Mouse (Mus musculus): ENCODE results near the gene Nup107. TPM values are rescaled to one million over a fixed set of nuclear protein-coding genes. Genes with fewer than 3 reads are reported as not detected.

Gene Nup107
- total and polyA plus RNA-seq, 3 experiments = 80.2 to 91.6 TPM; not detected in 1

GRCm38 (mm10) chr10:117753711-117754608 lies 38.5 kb downstream of the Nup107 start:
- DNase-seq (ENCODE audit: low read depth, low spot score) = no peak
- H3K36me3 ChIP-seq (ENCODE audit: control insufficient read depth in 1 of 2, insufficient read depth in 2 of 2, low read length in 2 of 2) = peaks cover 0 to 38% of the 10 kb centered on the region in 2 experiments; a peak in 2 of 4 replicates
- no peaks in the 10 kb centered on the region for H3K79me2 ChIP-seq (ENCODE audit: control insufficient read depth, insufficient read depth, low read length, poor library complexity)
- H3K9me3 ChIP-seq (replicated peaks; ENCODE audit: insufficient read depth, low read length) = no peaks in the 10 kb centered on the region
- no peak for TF ChIP-seq TBP (IDR thresholded peaks at IDR 0.05; ENCODE audit: low read depth, low read length)
- no peak for TF ChIP-seq RCOR1 (IDR thresholded peaks at IDR 0.05; ENCODE audit: low read depth, low read length)
- TF ChIP-seq GATA1 (IDR thresholded peaks at IDR 0.05; ENCODE audit: low read depth, low read length) = no peak
- no peak for TF ChIP-seq MAX (IDR thresholded peaks at IDR 0.05; ENCODE audit: low read length)
- no peak for TF ChIP-seq CHD1 (IDR thresholded peaks at IDR 0.05; ENCODE audit: low read depth, low read length)
- no peak for TF ChIP-seq SMC3 (IDR thresholded peaks at IDR 0.05; ENCODE audit: low read depth, low read length)
- TF ChIP-seq USF1 (IDR thresholded peaks at IDR 0.05; ENCODE audit: low read depth, low read length) = no peak
- TF ChIP-seq ZNF384 (IDR thresholded peaks at IDR 0.05; ENCODE audit: low read depth, low read length) = no peak
- H3K4me1 ChIP-seq (ENCODE audit: control insufficient read depth in 1 of 2, insufficient read depth in 2 of 2, low read length in 2 of 2) = no peaks in the 10 kb centered on the region
- H3K4me3 ChIP-seq (ENCODE audit: control insufficient read depth in 1 of 2, insufficient read depth in 1 of 2, low read depth in 2 of 2, low read length in 2 of 2) = no peak overlapping the region
- no peak overlapping the region for H3K27ac ChIP-seq (ENCODE audit: control insufficient read depth, low read depth, low read length)
- H3K9ac ChIP-seq (ENCODE audit: control insufficient read depth, low read depth, low read length, poor library complexity, severe bottlenecking) = no peak overlapping the region
- no peaks in the 10 kb centered on the region for H3K27me3 ChIP-seq (ENCODE audit: control insufficient read depth in 1 of 2, insufficient read depth in 2 of 2, low read length in 2 of 2)

GRCm38 (mm10) chr10:117752851-117753647 lies 39.5 kb downstream of the Nup107 start:
- Histone ChIP-seq H3K9me3 (replicated peaks; ENCODE audit: insufficient read depth, low read length) (no peaks in the 10 kb centered on the region), H3K79me2 (ENCODE audit: control insufficient read depth, insufficient read depth, low read length, poor library complexity) (no peaks in the 10 kb centered on the region), H3K27me3 (ENCODE audit: control insufficient read depth in 1 of 2, insufficient read depth in 2 of 2, low read length in 2 of 2) (no peaks in the 10 kb centered on the region), H3K27ac (ENCODE audit: control insufficient read depth, low read depth, low read length) (no peak overlapping the region), H3K9ac (ENCODE audit: control insufficient read depth, low read depth, low read length, poor library complexity, severe bottlenecking) (no peak overlapping the region), H3K36me3 (ENCODE audit: control insufficient read depth in 1 of 2, insufficient read depth in 2 of 2, low read length in 2 of 2) (peaks cover 0 to 38% of the 10 kb centered on the region in 2 experiments; a peak in 2 of 4 replicates), H3K4me3 (ENCODE audit: control insufficient read depth in 1 of 2, insufficient read depth in 1 of 2, low read depth in 2 of 2, low read length in 2 of 2) (no peak overlapping the region), H3K4me1 (ENCODE audit: control insufficient read depth in 1 of 2, insufficient read depth in 2 of 2, low read length in 2 of 2) (no peaks in the 10 kb centered on the region)
- no peak for DNase-seq (ENCODE audit: low read depth, low spot score)
- TF ChIP-seq E2F4 (IDR thresholded peaks at IDR 0.05; ENCODE audit: borderline replicate concordance, low read depth, low read length) = no peak
- TF ChIP-seq POLR2AphosphoS2 (IDR thresholded peaks at IDR 0.05; ENCODE audit: low read length) = no peak
- no peak for TF ChIP-seq SMC3 (IDR thresholded peaks at IDR 0.05; ENCODE audit: low read depth, low read length)
- no peak for TF ChIP-seq CHD2 (IDR thresholded peaks at IDR 0.05; ENCODE audit: low read length)
- TF ChIP-seq CTCF (IDR thresholded peaks at IDR 0.05 in 2 of 3, conservative IDR thresholded peaks at IDR 0.05 in 1 of 3; ENCODE audit: control insufficient read depth in 1 of 3, insufficient read depth in 1 of 3, low read depth in 2 of 3, low read length in 3 of 3, poor library complexity in 1 of 3, severe bottlenecking in 1 of 3) = no peak
- TF ChIP-seq TBP (IDR thresholded peaks at IDR 0.05; ENCODE audit: low read depth, low read length) = no peak
- TF ChIP-seq RAD21 (IDR thresholded peaks at IDR 0.05; ENCODE audit: low read depth, low read length) = no peak
- no peak for TF ChIP-seq GATA1 (IDR thresholded peaks at IDR 0.05; ENCODE audit: low read depth, low read length)
- TF ChIP-seq ZMIZ1 (IDR thresholded peaks at IDR 0.05; ENCODE audit: low read depth, low read length) = no peak
- TF ChIP-seq ZNF384 (IDR thresholded peaks at IDR 0.05; ENCODE audit: low read depth, low read length) = no peak
- TF ChIP-seq KAT2A (conservative IDR thresholded peaks at IDR 0.05; ENCODE audit: low read depth, low read length) = no peak
- TF ChIP-seq CHD1 (IDR thresholded peaks at IDR 0.05; ENCODE audit: low read depth, low read length) = no peak
- no peak for TF ChIP-seq POLR2A (IDR thresholded peaks at IDR 0.05; ENCODE audit: control insufficient read depth in 1 of 2, insufficient read depth in 1 of 2, low read depth in 1 of 2, low read length in 2 of 2, poor library complexity in 1 of 2)
- no peak for TF ChIP-seq RCOR1 (IDR thresholded peaks at IDR 0.05; ENCODE audit: low read depth, low read length)
- no peak for TF ChIP-seq MAFK (IDR thresholded peaks at IDR 0.05; ENCODE audit: borderline replicate concordance, low read depth, low read length)
- no peak for TF ChIP-seq EP300 (IDR thresholded peaks at IDR 0.05; ENCODE audit: low read depth in 1 of 2, low read length in 2 of 2)
- no peak for TF ChIP-seq ELF1 (IDR thresholded peaks at IDR 0.05; ENCODE audit: low read depth, low read length)
